Mouse (Mus musculus) midbrain, embryonic 15.5 days (tissue): ENCODE data around the gene Knstrn. TPM values are rescaled to one million over a fixed set of nuclear protein-coding genes. Genes with fewer than 3 reads are reported as not detected.

ENCODE experiments used
- ATAC-seq: fragments of 200-750 bp; cut with Nextera tagmentation; replicated peaks from 2 replicates; pipeline ENCODE4 v1.8.0; 2017; ENCODE audit warnings: moderate TSS enrichment
- H3K27ac ChIP-seq: fragments of 300-500 bp; sonication (generic); 2 replicates; pipeline ENCODE4 v1.5.1; 2015; ENCODE audit warnings: mild to moderate bottlenecking, inconsistent platforms
- H3K27me3 ChIP-seq: fragments of 300-500 bp; sonication (generic); replicated peaks from 2 replicates; pipeline ENCODE4 v1.6.1; 2015; ENCODE audit warnings: inconsistent platforms
- H3K36me3 ChIP-seq: fragments of 300-500 bp; sonication (generic); replicated peaks from 2 replicates; pipeline ENCODE4 v1.6.1; 2015; ENCODE audit warnings: inconsistent platforms
- H3K4me1 ChIP-seq: fragments of 300-500 bp; sonication (generic); 2 replicates; pipeline ENCODE4 v1.6.1; 2015; ENCODE audit warnings: inconsistent platforms
- H3K4me2 ChIP-seq: fragments of 300-500 bp; sonication (generic); 2 replicates; pipeline ENCODE4 v1.6.1; 2015; ENCODE audit warnings: inconsistent platforms, mild to moderate bottlenecking, moderate library complexity
- H3K4me3 ChIP-seq: fragments of 300-500 bp; sonication (generic); 2 replicates; pipeline ENCODE4 v1.5.1; 2015; ENCODE audit warnings: mild to moderate bottlenecking, inconsistent platforms
- H3K9ac ChIP-seq: fragments of 300-500 bp; sonication (generic); 2 replicates; pipeline ENCODE4 v1.6.1; 2015; ENCODE audit warnings: mild to moderate bottlenecking, inconsistent platforms
- H3K9me3 ChIP-seq: fragments of 300-500 bp; sonication (generic); 2 replicates; pipeline ENCODE4 v1.6.1; 2016; ENCODE audit warnings: inconsistent platforms
- WGBS: fragments of 180-500 bp; shearing (Covaris S2); methylation state at CpG from one replicate; pipeline ENCODE4 v1.1.7; 2015; ENCODE audit warnings: mixed read lengths; 5-methylcytosine and 5-hydroxymethylcytosine counted together
- polyA plus RNA-seq: library from polyadenylated mRNA; unstranded; fragments of >200 nt; fragmentation: Nextera tagmentation; extraction: Ambion mirVana; gene quantifications from 2 replicates; pipeline ENCODE4 v1.2.1, GENCODE M21; 2015

Gene Knstrn
- polyA plus RNA-seq, 1 experiment from 2014 or later, result 17.7 TPM

DNA sequence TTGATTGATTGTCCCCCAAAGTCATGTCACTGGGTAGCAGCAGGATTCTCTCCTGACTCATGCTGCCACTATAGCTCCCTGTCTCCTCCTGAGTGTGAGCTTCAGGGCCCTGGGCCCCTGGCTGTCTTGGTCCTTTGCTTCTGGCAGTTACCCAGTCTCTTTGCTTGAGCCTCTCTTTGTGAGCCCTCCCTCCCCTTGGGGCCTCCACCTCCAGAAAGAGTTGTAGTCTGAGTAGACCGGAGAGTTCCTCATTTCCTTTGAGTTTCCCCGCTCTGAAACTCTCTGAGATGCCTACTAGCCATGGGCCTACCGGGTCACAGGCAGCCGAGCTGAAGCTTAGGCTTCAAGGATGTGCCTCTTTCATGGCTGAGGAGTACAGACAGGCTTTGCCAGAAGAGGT lies 20.2 kb upstream of the Knstrn start:
- H3K9me3 ChIP-seq, result no peaks in the 10 kb centered on the region; the same call in 1 of the 2 replicates
- peaks cover 30% of the 10 kb centered on the region for H3K36me3 ChIP-seq
- 92% methylated on average over 4 of the region's 4 CpGs for WGBS
- H3K27me3 ChIP-seq, result peaks cover 8% of the 10 kb centered on the region; the same call in 1 of the 2 replicates
- H3K27ac ChIP-seq, result no peak overlapping the region
- no peak overlapping the region for H3K4me3 ChIP-seq
- peaks cover 8% of the 10 kb centered on the region; the same call in 1 of the 2 replicates for H3K4me1 ChIP-seq
- H3K4me2 ChIP-seq, result no peak overlapping the region
- ATAC-seq, result no peak
- no peak overlapping the region for H3K9ac ChIP-seq

DNA sequence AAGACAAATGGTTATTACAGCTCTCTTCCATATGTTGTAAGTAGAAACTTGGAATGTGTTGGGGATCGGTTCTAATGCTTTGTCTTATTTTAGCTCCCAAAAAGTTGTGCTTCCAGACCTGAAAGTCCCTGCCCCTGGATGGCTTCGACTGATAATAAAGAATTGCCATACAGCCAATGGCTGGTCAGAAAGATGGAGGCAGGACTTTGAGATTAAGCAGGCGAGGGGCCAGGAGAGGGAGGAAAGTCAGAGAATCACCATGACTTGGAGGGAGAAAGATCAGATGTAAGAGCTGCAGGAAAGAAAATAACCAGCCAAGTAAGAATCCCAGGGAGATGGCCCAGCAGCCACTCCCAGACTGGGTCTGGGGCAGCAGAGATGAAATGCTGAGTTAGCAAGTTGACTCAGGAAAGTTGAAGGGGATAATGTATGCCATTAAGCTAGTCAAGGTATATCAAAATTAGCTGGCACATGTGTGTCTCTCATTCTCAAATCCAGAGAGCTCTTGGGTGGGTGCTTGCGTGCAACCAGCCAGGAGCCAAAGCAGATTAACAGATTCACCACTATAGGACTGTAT lies 11.2 kb upstream of the Knstrn start:
- Histone ChIP-seq H3K36me3 (no peaks in the 10 kb centered on the region), H3K9me3 (no peaks in the 10 kb centered on the region; the same call in 1 of the 2 replicates), H3K4me1 (no peaks in the 10 kb centered on the region), H3K4me3 (no peak overlapping the region), H3K27ac (no peak overlapping the region), H3K27me3 (no peaks in the 10 kb centered on the region), H3K9ac (no peak overlapping the region), H3K4me2 (no peak overlapping the region)
- 74% methylated on average over 4 of the region's 4 CpGs for WGBS
- ATAC-seq, result no peak

DNA sequence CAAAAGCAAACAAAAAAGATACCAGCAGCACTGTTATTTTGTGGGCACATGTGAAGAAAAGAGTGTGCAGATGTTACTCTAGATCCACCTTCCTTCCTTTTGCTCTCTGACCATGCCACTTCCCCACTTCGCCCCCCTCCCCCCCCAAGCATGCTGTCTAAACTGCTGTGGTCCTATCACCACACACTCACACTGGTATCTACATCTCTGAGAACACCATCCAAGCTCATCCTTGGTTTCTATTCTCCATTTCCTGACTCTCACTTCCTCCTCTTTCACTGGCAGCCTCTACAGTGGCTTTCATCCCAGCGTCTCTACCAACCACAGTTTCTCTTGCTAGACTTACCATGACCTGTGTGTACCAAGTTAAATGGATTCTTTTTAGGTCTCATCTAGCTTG lies 9.3 kb upstream of the Knstrn start:
- Histone ChIP-seq H3K27me3 (no peaks in the 10 kb centered on the region), H3K9ac (no peak overlapping the region), H3K4me1 (no peaks in the 10 kb centered on the region), H3K4me2 (no peak overlapping the region), H3K4me3 (no peak overlapping the region), H3K9me3 (no peaks in the 10 kb centered on the region), H3K36me3 (no peaks in the 10 kb centered on the region), H3K27ac (no peak overlapping the region)
- WGBS, result 82% methylated on average over 2 of the region's 2 CpGs
- no peak for ATAC-seq

DNA sequence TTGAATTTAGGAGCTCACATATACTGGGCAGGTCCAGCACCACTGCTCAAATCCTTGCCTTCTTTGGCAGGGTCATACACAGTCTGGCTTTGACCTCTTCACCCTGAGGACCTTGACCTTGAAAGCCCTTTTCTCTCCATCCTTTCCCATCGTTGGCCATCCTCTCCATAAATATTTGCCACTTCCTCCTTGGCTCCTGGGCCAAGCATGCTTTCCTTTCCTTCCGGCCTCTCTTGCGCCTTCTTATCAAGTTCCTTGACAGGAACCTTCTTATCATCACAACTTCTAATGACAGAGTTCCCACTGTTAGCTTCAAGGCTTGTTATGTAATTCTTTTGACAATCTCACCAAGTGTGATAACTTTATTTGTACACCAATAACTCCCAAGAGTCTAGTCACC lies 8.7 kb upstream of the Knstrn start:
- Histone ChIP-seq H3K4me3 (no peak overlapping the region), H3K27me3 (no peaks in the 10 kb centered on the region), H3K4me1 (no peaks in the 10 kb centered on the region), H3K9me3 (no peaks in the 10 kb centered on the region), H3K36me3 (no peaks in the 10 kb centered on the region), H3K9ac (no peak overlapping the region), H3K4me2 (no peak overlapping the region), H3K27ac (no peak overlapping the region)
- ATAC-seq, result no peak
- WGBS, result 87% methylated on average over 3 of the region's 3 CpGs

DNA sequence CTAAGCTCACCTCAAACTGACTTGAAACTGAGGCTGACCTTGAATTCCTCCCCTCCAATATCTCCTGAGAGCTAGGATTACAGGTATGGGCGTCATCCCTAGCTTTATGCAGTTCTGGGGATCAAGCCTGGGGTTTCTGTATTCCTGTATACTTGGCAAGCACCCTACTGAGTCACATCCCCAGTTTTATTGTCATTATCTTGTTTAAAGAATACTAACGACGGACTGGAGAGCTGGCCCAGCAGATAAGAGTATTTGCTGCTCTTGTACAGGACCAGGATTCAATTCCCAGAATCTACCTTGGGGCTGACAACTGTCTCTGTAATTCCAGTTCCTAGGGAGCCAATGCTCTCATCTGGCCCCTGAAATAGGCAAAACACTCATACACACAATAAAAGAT lies 8.0 kb upstream of the Knstrn start:
- 0 out of 2 replicates have a peak, but pooled peaks cover 1% of the 10 kb centered on the region for H3K9me3 ChIP-seq
- H3K4me2 ChIP-seq, result no peak overlapping the region
- WGBS, result 41% methylated on average over 3 of the region's 3 CpGs
- no peaks in the 10 kb centered on the region for H3K4me1 ChIP-seq
- no peak for ATAC-seq
- H3K27ac ChIP-seq, result no peak overlapping the region
- no peak overlapping the region for H3K4me3 ChIP-seq
- no peak overlapping the region for H3K9ac ChIP-seq
- H3K36me3 ChIP-seq, result no peaks in the 10 kb centered on the region
- no peaks in the 10 kb centered on the region for H3K27me3 ChIP-seq

DNA sequence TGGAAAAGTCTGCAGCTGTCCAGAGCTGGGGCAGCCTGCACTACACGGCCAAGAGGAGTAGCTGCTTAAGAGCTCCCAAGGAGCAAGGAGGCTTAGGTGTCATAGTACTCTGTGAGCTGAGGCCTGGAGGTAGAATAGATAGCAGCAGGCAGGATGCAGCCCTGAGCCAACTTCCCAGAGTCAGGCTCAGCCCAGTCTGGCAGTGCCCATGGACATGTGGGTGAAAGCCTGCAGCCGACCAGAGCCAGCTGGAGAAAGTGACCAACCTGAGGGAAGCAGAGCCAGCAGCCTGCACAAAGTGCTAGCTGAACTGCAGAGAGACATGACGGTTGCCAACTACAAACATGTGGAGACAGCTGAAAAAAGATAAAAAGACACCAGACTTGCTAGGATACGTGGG lies 6.9 kb upstream of the Knstrn start:
- Histone ChIP-seq H3K4me2 (no peak overlapping the region), H3K4me1 (no peaks in the 10 kb centered on the region), H3K27me3 (no peaks in the 10 kb centered on the region), H3K9ac (no peak overlapping the region), H3K27ac (no peak overlapping the region), H3K9me3 (0 out of 2 replicates have a peak, but pooled peaks cover 2% of the 10 kb centered on the region), H3K4me3 (no peak overlapping the region), H3K36me3 (no peaks in the 10 kb centered on the region)
- 68% methylated on average over 4 of the region's 4 CpGs for WGBS
- no peak for ATAC-seq

DNA sequence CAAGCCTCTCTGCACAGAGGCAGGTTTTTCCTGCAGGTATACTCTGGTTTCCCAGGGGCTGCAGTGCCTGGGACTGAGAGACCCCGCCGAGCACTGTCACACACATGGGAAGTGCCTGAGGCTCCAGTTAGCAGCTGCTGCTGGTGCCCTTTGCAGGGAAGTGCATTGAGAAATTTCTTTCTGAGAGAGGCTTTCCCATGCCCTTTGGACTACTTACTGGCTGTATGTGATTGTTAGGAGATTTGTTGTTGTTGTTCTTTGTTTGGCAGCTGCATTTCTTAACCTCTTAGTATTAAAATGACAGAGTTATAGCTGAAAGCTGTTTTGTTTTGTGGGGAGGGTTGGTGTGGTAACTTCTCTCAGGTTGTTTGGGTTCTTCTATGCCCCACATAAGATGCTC lies 2.9 kb upstream of the Knstrn start:
- Histone ChIP-seq H3K9me3 (0 out of 2 replicates have a peak, but pooled peaks cover 2% of the 10 kb centered on the region), H3K27me3 (no peaks in the 10 kb centered on the region), H3K4me1 (peaks cover 15% of the 10 kb centered on the region), H3K9ac (no peak overlapping the region), H3K27ac (no peak overlapping the region), H3K36me3 (no peaks in the 10 kb centered on the region), H3K4me2 (no peak overlapping the region), H3K4me3 (no peak overlapping the region)
- no peak for ATAC-seq
- 39% methylated on average over 2 of the region's 2 CpGs for WGBS

DNA sequence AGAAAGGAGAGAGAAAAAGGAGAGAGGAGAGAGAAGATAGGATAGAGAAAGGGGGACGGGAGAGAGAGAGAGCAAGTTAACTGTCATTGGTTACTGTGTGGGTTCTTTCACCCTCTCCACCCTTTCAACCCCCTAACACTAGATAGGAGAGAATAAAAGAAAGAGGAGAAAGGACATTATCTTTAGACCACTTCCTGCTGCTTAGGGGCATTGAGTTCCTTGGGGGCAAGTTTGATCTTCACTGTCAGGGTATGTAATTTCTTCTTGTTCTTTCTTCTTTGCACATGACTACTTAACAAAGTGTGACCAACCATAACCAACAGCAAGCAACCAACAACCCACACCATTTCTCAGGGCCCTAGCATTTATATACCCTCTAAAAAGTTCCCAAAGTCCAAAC lies 1.1 kb upstream of the Knstrn start:
- no peaks in the 10 kb centered on the region for H3K36me3 ChIP-seq
- H3K4me2 ChIP-seq, result no peak overlapping the region
- H3K9me3 ChIP-seq, result 0 out of 2 replicates have a peak, but pooled peaks cover 2% of the 10 kb centered on the region
- peaks cover 15% of the 10 kb centered on the region for H3K4me1 ChIP-seq
- no peak overlapping the region for H3K4me3 ChIP-seq
- H3K27ac ChIP-seq, result no peak overlapping the region
- ATAC-seq, result no peak
- 71% methylated on average over 1 of the region's 1 CpGs for WGBS
- no peak overlapping the region for H3K9ac ChIP-seq
- H3K27me3 ChIP-seq, result no peaks in the 10 kb centered on the region

DNA sequence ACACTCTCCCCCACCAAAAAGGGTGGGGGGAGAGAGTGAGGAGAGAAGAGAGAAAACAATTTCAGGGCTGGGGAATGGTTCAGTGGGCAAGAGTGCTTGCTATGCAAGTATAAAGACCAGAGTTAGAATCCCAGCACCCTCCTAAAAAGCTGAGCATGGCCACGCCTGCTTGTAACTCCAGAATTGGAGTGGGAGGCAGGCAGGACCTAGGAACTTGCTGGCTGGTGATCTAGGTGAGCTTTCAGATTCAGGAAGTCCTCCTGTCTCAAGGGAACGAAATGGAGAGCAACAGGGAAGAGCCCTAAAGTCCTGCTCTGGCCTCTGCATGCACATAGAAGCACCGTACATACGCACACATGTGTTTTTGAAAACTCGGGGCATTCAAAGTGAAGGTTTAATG lies 9.0 kb downstream of the Knstrn start:
- H3K36me3 ChIP-seq, result no peaks in the 10 kb centered on the region
- no peak overlapping the region for H3K4me2 ChIP-seq
- H3K4me3 ChIP-seq, result no peak overlapping the region
- no peak overlapping the region for H3K9ac ChIP-seq
- no peaks in the 10 kb centered on the region for H3K4me1 ChIP-seq
- H3K27ac ChIP-seq, result no peak overlapping the region
- WGBS, result 97% methylated on average over 5 of the region's 5 CpGs
- no peaks in the 10 kb centered on the region for H3K27me3 ChIP-seq
- H3K9me3 ChIP-seq, result no peaks in the 10 kb centered on the region
- no peak for ATAC-seq

DNA sequence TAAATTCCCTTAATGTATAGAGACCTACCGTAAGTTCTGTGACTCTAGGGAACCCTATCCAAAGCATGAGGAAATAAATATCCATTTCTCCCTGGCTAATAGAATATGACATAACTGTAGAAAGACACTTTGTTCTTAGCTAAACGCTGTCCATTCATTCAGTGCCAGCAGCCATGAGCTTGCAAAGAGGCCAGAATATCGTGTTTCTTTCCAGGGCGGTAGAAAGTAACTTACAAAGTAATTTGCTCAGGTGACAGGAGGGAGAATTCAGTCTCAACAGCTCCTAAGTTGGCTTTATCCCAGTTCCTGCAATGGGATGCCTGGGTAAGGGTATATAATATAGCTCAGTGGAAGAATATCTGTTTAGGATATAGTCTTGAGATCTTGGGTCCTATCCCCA lies 10.6 kb downstream of the Knstrn start:
- ATAC-seq, result no peak
- Histone ChIP-seq H3K9me3 (no peaks in the 10 kb centered on the region), H3K4me3 (no peak overlapping the region), H3K27ac (no peak overlapping the region), H3K27me3 (no peaks in the 10 kb centered on the region), H3K4me2 (no peak overlapping the region), H3K4me1 (no peaks in the 10 kb centered on the region), H3K9ac (no peak overlapping the region), H3K36me3 (no peaks in the 10 kb centered on the region)
- WGBS, result 98% methylated on average over 4 of the region's 4 CpGs

DNA sequence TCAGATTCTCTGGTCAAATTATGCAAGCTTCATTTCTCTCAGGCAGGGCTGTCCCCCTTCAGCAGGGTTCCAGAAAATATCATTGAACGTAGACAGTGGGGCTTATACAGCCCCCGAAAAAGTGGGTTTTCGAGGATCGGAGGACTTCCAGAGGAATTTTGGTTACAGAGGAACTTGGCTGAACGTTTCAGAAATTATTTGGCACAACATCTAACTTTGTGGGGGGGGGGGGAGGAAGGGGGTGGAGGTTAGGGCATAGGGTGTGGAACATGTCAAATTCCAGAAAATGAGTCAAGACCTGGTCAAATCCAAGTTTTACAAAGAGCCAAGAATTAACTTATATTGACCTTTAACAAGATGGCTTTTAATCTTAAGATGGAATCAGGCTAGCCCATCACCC lies 15.3 kb downstream of the Knstrn start:
- no peak overlapping the region for H3K4me2 ChIP-seq
- WGBS, result 99% methylated on average over 5 of the region's 5 CpGs
- no peaks in the 10 kb centered on the region for H3K9me3 ChIP-seq
- no peak for ATAC-seq
- no peaks in the 10 kb centered on the region for H3K27me3 ChIP-seq
- H3K36me3 ChIP-seq, result no peaks in the 10 kb centered on the region
- H3K27ac ChIP-seq, result no peak overlapping the region
- no peak overlapping the region for H3K4me3 ChIP-seq
- no peak overlapping the region for H3K9ac ChIP-seq
- H3K4me1 ChIP-seq, result no peaks in the 10 kb centered on the region

DNA sequence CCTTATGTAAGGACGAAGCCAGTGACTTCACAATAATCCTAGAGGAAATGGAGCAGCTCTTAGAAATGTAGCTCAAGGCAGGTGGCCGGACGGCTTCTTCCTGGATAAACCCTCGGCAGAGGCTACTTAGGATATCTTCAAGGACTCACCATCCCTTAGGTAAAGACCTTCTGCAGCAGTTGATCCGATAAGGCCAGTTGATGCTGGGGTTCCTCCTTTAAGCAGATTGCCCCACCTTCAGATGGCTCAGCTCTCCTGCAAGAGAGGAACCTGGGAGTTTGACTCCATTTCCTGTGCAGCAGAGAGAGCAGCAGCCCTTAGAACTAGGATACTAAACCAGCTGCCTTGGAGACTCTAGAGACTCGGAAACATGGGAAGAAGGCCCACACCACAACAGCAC lies 20.3 kb downstream of the Knstrn start:
- no peak for ATAC-seq
- Histone ChIP-seq H3K4me2 (no peak overlapping the region), H3K36me3 (no peaks in the 10 kb centered on the region), H3K9ac (no peak overlapping the region), H3K4me3 (no peak overlapping the region), H3K27me3 (no peaks in the 10 kb centered on the region), H3K9me3 (no peaks in the 10 kb centered on the region), H3K27ac (no peak overlapping the region), H3K4me1 (no peaks in the 10 kb centered on the region)
- WGBS, result 94% methylated on average over 6 of the region's 6 CpGs

DNA sequence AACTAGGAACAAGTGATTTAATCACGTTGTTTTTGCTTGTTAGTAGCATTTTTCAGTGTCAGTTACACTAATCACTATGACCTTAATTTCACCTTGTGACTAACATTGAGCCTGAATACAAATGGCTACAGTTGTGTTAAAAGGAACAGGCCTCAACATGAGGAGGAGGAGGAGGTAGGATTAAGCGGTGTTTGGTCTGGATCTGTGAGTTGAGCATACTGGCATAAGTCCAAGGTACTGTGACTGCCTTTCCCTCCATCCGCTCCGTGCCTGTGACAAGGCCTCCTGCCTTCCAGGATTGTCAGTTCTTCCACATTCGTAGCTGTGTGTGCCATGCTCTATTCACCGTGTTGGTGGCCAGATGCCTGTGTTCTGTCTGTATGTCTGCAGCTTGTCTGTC lies 21.3 kb downstream of the Knstrn start:
- Histone ChIP-seq H3K9me3 (no peaks in the 10 kb centered on the region), H3K4me3 (no peak overlapping the region), H3K27ac (no peak overlapping the region), H3K36me3 (no peaks in the 10 kb centered on the region), H3K27me3 (no peaks in the 10 kb centered on the region), H3K4me1 (no peaks in the 10 kb centered on the region), H3K9ac (no peak overlapping the region), H3K4me2 (no peak overlapping the region)
- 79% methylated on average over 6 of the region's 6 CpGs for WGBS
- no peak for ATAC-seq
